Mouse (Mus musculus): ENCODE measurements around the gene Atat1. TPM values are rescaled to one million over a fixed set of nuclear protein-coding genes. Genes with fewer than 3 reads are reported as not detected.

The Atat1 gene
- total and polyA plus RNA-seq, 3 experiments, result 5.7 to 12.5 (median 10.4) TPM

GRCm38 (mm10) chr17:35909186-35909918, 523 bp downstream of the Atat1 start (continued):
- TF ChIP-seq CHD2 (IDR thresholded peaks at IDR 0.05; ENCODE audit: low read length) (no peak; the same call in 1 of the 2 replicates), MAFK (IDR thresholded peaks at IDR 0.05; ENCODE audit: insufficient replicate concordance, low read length) (no peak), USF2 (conservative IDR thresholded peaks at IDR 0.05; ENCODE audit: low read depth, low read length) (no peak), KAT2A (IDR thresholded peaks at IDR 0.05; ENCODE audit: insufficient replicate concordance, low read length) (no peak), TCF12 (IDR thresholded peaks at IDR 0.05; ENCODE audit: low read depth, low read length) (peak; percentile 9; the same call in 1 of the 2 replicates), PAX5 (IDR thresholded peaks at IDR 0.05; ENCODE audit: low read length) (no peak), JUN (IDR thresholded peaks at IDR 0.05; ENCODE audit: insufficient read depth, low read depth, low read length) (no peak), ZMIZ1 (IDR thresholded peaks at IDR 0.05; ENCODE audit: low read depth, low read length) (no peak), POLR2AphosphoS2 (IDR thresholded peaks at IDR 0.05; ENCODE audit: low read depth, low read length) (no peak)

- no peaks in the 10 kb centered on the region for H3K27me3 ChIP-seq (replicated peaks)
- no peaks in the 10 kb centered on the region for H3K9me3 ChIP-seq (replicated peaks; ENCODE audit: low read length)
- no peak for DNase-seq (ENCODE audit: extremely low read depth)
- no peak overlapping the region for H3K4me2 ChIP-seq (ENCODE audit: insufficient read depth, low read depth, poor library complexity, severe bottlenecking)
- in situ Hi-C loops (cut with MboI; ENCODE audit: low pct_ligation_motif_present, low pct_unique_long_range_greater_than_20kb, low sequenced_read_pairs) (no loop called here), dilution Hi-C loops (cut with MboI; ENCODE audit: extremely low pct_ligation_motif_present, extremely low pct_unique_long_range_greater_than_20kb, low sequenced_read_pairs) (no loop called here)
- H3K9ac ChIP-seq (ENCODE audit: insufficient read depth, low read depth), result no peak overlapping the region
- no peak overlapping the region for H3K4me3 ChIP-seq (replicated peaks in 1 of 3; ENCODE audit: low read depth in 2 of 3, low read length in 2 of 3, poor library complexity in 1 of 3)
- H3K27ac ChIP-seq (ENCODE audit: insufficient read depth, low read depth), result no peak overlapping the region
- TF ChIP-seq MAZ (IDR thresholded peaks at IDR 0.05; ENCODE audit: low read depth, low read length) (no peak), USF2 (conservative IDR thresholded peaks at IDR 0.05; ENCODE audit: low read depth, low read length) (no peak), GABPA (IDR thresholded peaks at IDR 0.05; ENCODE audit: insufficient replicate concordance, low read depth, low read length) (no peak), ZNF384 (IDR thresholded peaks at IDR 0.05; ENCODE audit: low read depth, low read length) (peak; percentile 74), JUN (IDR thresholded peaks at IDR 0.05; ENCODE audit: insufficient read depth, low read depth, low read length) (peak; percentile 34; the same call in 1 of the 2 replicates), NELFE (IDR thresholded peaks at IDR 0.05; ENCODE audit: low read depth, low read length) (no peak), POLR2AphosphoS2 (IDR thresholded peaks at IDR 0.05; ENCODE audit: low read depth, low read length) (no peak), HCFC1 (IDR thresholded peaks at IDR 0.05; ENCODE audit: low read depth, low read length) (no peak), JUND (conservative IDR thresholded peaks at IDR 0.05; ENCODE audit: low read depth, low read length) (peak; percentile 75), TBP (conservative IDR thresholded peaks at IDR 0.05; ENCODE audit: low read depth, low read length) (no peak), ZKSCAN1 (IDR thresholded peaks at IDR 0.05; ENCODE audit: borderline replicate concordance, low read depth, low read length) (no peak), E2F4 (IDR thresholded peaks at IDR 0.05; ENCODE audit: insufficient replicate concordance, low read depth, low read length) (no peak), UBTF (IDR thresholded peaks at IDR 0.05; ENCODE audit: low read depth, low read length) (no peak), TCF12 (IDR thresholded peaks at IDR 0.05; ENCODE audit: low read depth, low read length) (no peak), ELF1 (IDR thresholded peaks at IDR 0.05; ENCODE audit: low read depth, low read length) (no peak), MYC (IDR thresholded peaks at IDR 0.05; ENCODE audit: low read depth, low read length) (peak; percentile 73), CHD2 (IDR thresholded peaks at IDR 0.05; ENCODE audit: low read length) (no peak), IRF4 (IDR thresholded peaks at IDR 0.05; ENCODE audit: low read depth, low read length) (no peak), RAD21 (IDR thresholded peaks at IDR 0.05; ENCODE audit: low read depth, low read length) (peak; percentile 47), MAFK (IDR thresholded peaks at IDR 0.05; ENCODE audit: insufficient replicate concordance, low read length) (no peak), PAX5 (IDR thresholded peaks at IDR 0.05; ENCODE audit: low read length) (no peak), SIN3A (IDR thresholded peaks at IDR 0.05; ENCODE audit: low read length) (no peak), CTCF (conservative IDR thresholded peaks at IDR 0.05 in 1 of 2, IDR thresholded peaks at IDR 0.05 in 1 of 2; ENCODE audit: low read depth in 2 of 2, low read length in 2 of 2) (peak in 1 of 2 experiments; percentile 54; a peak in 2 of 4 replicates), SMC3 (IDR thresholded peaks at IDR 0.05; ENCODE audit: low read depth, low read length) (peak; percentile 24; the same call in 1 of the 2 replicates), NRF1 (IDR thresholded peaks at IDR 0.05; ENCODE audit: low read depth, low read length) (no peak)
- peaks cover 0 to 37% of the 10 kb centered on the region in 2 experiments; a peak in 3 of 4 replicates for H3K4me1 ChIP-seq (ENCODE audit: control insufficient read depth in 1 of 2, insufficient read depth in 2 of 2)
- H3K79me2 ChIP-seq (replicated peaks; ENCODE audit: control insufficient read depth, extremely low read depth, insufficient read depth, poor library complexity, severe bottlenecking), result no peaks in the 10 kb centered on the region
- H3K36me3 ChIP-seq (replicated peaks in 1 of 2; ENCODE audit: control insufficient read depth in 1 of 2, insufficient read depth in 1 of 2, low read length in 1 of 2), result peaks cover 37 to 73% of the 10 kb centered on the region in 2 experiments
These were observed 2.3 kb downstream of the Atat1 start for GRCm38 (mm10) chr17:35907609-35908008.

Data from CH12.LX (cell line).